Mouse (Mus musculus): ENCODE measurements at regions not wholly inside any gene's neighbourhood (a gene's known extent, or its start where the extent isn't known, plus 50 kb on each side); places are given as distances from the start of the nearest gene placed in this dataset.

DNA sequence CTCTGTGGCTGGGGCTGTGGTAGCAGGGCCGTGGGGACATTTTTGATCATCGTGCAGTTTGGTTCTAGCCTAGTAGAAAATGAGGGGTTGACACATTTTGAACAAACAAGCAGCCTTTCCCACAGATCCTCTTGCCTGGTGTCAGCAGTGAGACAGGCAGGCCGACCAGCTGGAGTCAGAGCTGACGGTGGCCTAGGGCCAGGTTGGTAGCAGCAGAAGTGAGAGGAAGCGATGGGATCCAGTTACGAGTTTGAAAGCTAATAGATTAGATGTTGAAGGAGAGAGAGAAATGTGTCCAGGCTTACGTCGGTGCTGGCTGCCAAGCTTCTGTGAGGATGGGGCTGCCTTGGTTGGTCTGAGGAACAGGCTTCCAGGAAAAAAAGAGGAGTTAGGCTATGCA lies 134.1 kb upstream of the Grik3 start:
- H3K9ac ChIP-seq (replicated peaks; ENCODE audit: low read length): no peak overlapping the region
- H3K27ac ChIP-seq (ENCODE audit: low read length): no peak overlapping the region
- ATAC-seq (ENCODE audit: low FRiP score, low TSS enrichment): no peak
- no peaks in the 10 kb centered on the region for H3K36me3 ChIP-seq (ENCODE audit: insufficient read depth, low read length)
- 22% methylated on average over 8 of the region's 8 CpGs for WGBS
- no peak overlapping the region for H3K4me2 ChIP-seq (replicated peaks; ENCODE audit: low read depth, low read length)
- H3K27me3 ChIP-seq (ENCODE audit: insufficient read depth, low read length): no peaks in the 10 kb centered on the region
- no peaks in the 10 kb centered on the region for H3K9me3 ChIP-seq (ENCODE audit: low read length)
- H3K4me1 ChIP-seq (ENCODE audit: insufficient read depth, low read length): no peaks in the 10 kb centered on the region
- no peak overlapping the region for H3K4me3 ChIP-seq (ENCODE audit: low read length)

DNA sequence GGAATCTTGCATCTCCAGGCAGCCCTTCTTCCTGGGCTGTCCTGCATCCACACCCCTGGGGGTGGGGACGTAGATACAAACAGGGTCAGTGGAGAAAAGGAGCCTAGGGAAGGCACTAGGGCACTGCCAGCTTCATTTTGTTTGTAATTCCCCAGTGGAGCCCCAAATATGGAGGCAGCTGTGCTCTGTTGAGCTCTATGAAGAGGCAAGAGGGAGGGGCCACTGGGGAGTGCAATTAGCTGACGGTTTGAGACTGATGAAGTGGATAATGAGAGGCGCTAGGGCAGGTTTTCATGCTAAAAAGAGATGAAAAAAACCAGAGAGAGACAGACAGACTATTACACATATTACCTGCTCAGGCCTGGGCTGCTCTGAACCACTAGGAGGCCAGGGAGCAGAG lies 135.8 kb upstream of the Grik3 start:
- WGBS: 62% methylated on average over 3 of the region's 3 CpGs
- ATAC-seq (ENCODE audit: low FRiP score, low TSS enrichment): no peak

DNA sequence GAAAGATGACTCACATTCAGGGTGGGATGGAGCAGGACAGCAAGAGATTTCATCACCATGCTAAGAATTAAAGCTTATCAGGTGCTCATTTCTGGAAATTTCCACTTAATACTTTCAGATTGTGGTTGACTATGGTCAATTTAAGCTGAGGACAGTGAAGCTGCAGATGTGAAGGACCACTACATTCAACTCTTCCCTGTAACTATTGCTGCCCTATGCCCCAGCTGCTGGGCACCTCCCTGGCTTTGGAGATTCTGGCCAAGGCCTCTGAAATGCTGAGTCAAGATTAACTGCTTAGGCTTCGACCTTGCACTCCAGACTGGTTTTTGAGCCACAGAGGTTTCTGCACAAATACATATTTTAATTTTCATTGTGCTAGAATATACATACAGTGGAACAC lies 140.4 kb upstream of the Grik3 start:
- H3K4me3 ChIP-seq (ENCODE audit: low read length): no peak overlapping the region
- H3K4me1 ChIP-seq (ENCODE audit: insufficient read depth, low read length): no peaks in the 10 kb centered on the region
- no peak for ATAC-seq (ENCODE audit: low FRiP score, low TSS enrichment)
- no peak overlapping the region for H3K4me2 ChIP-seq (replicated peaks; ENCODE audit: low read depth, low read length)
- H3K27ac ChIP-seq (ENCODE audit: low read length): no peak overlapping the region
- H3K36me3 ChIP-seq (ENCODE audit: insufficient read depth, low read length): no peaks in the 10 kb centered on the region
- no peaks in the 10 kb centered on the region for H3K27me3 ChIP-seq (ENCODE audit: insufficient read depth, low read length)
- no peaks in the 10 kb centered on the region for H3K9me3 ChIP-seq (ENCODE audit: low read length)
- WGBS: 70% methylated on average over 1 of the region's 1 CpGs
- H3K9ac ChIP-seq (replicated peaks; ENCODE audit: low read length): no peak overlapping the region

More for the DNA sequence above, 135.8 kb upstream of the Grik3 start:
- Histone ChIP-seq H3K4me3 (ENCODE audit: low read length) (no peak overlapping the region), H3K36me3 (ENCODE audit: insufficient read depth, low read length) (no peaks in the 10 kb centered on the region), H3K4me1 (ENCODE audit: insufficient read depth, low read length) (no peaks in the 10 kb centered on the region), H3K27ac (ENCODE audit: low read length) (no peak overlapping the region), H3K4me2 (replicated peaks; ENCODE audit: low read depth, low read length) (no peak overlapping the region), H3K27me3 (ENCODE audit: insufficient read depth, low read length) (no peaks in the 10 kb centered on the region), H3K9me3 (ENCODE audit: low read length) (no peaks in the 10 kb centered on the region), H3K9ac (replicated peaks; ENCODE audit: low read length) (no peak overlapping the region)

DNA sequence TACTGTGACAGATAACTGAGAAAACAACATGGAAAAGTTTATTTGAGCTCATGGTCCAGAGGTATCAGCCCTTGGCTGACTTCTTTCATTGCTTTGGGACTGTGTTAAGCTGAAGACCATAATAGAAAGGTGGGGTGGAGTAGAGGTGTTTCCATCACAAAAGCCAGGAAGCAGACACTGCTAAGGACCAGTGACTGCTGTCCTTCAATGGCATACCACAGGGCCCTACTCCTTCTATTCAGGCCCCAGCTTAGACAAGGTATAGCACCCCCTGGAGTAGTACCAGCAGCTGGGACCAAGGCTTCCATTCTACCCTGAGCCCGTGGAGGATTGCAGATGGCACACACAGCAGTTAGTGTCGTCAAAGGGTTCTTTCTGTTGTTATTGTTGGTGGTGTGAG lies 151.4 kb upstream of the Grik3 start:
- Histone ChIP-seq H3K4me2 (replicated peaks; ENCODE audit: low read depth, low read length) (no peak overlapping the region), H3K9ac (replicated peaks; ENCODE audit: low read length) (no peak overlapping the region), H3K4me1 (ENCODE audit: insufficient read depth, low read length) (no peaks in the 10 kb centered on the region), H3K4me3 (ENCODE audit: low read length) (no peak overlapping the region), H3K9me3 (ENCODE audit: low read length) (no peaks in the 10 kb centered on the region), H3K27me3 (ENCODE audit: insufficient read depth, low read length) (no peaks in the 10 kb centered on the region), H3K27ac (ENCODE audit: low read length) (no peak overlapping the region), H3K36me3 (ENCODE audit: insufficient read depth, low read length) (no peaks in the 10 kb centered on the region)
- no peak for ATAC-seq (ENCODE audit: low FRiP score, low TSS enrichment)
- 74% methylated on average over 2 of the region's 2 CpGs for WGBS

DNA sequence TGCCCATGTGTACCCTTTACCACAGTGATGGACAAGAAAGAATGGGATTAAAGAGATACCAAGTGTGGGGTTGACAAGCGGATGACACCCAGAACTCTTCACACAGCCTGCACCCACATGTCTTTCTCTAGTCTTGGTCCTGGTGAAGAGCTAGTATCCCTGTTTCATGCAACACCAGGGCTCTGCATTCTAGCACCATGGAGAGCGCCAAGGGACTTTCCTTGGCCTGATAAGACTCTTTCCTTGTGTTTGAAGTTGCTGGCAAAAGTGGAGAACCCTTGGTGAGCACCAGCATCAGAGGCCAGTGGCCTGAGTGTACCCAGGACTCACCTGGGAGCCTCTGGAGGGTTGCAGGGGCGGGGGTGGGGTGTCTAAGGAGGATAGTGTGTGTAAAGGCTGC lies 161.7 kb upstream of the Grik3 start:
- H3K4me1 ChIP-seq (ENCODE audit: insufficient read depth, low read length): no peaks in the 10 kb centered on the region
- no peak for ATAC-seq (ENCODE audit: low FRiP score, low TSS enrichment)
- H3K27ac ChIP-seq (ENCODE audit: low read length): no peak overlapping the region
- H3K4me2 ChIP-seq (replicated peaks; ENCODE audit: low read depth, low read length): no peak overlapping the region
- no peaks in the 10 kb centered on the region; the same call in 1 of the 2 replicates for H3K27me3 ChIP-seq (ENCODE audit: insufficient read depth, low read length)
- no peaks in the 10 kb centered on the region for H3K9me3 ChIP-seq (ENCODE audit: low read length)
- H3K9ac ChIP-seq (replicated peaks; ENCODE audit: low read length): no peak overlapping the region
- H3K36me3 ChIP-seq (ENCODE audit: insufficient read depth, low read length): no peaks in the 10 kb centered on the region
- no peak overlapping the region for H3K4me3 ChIP-seq (ENCODE audit: low read length)
- WGBS: 27% methylated on average over 3 of the region's 3 CpGs

DNA sequence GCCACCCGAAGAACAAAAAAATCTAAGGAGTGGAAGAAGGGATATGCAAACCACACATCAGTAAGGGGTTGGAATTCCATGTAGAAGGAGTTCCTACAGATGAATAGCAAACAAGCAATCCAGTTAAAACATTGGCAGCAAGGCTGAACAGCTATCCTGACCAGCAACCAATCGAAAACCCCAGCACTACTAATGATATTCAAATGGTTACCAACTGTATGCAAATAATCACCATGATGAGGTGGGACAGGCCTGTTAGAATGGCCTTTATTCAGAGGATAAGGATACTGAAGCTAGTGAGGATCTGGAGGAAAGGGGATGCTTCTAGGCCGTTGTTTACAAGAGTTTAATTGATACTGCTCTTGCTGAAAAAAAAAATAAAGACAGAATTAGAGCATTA lies 166.0 kb upstream of the Grik3 start:
- Histone ChIP-seq H3K9me3 (ENCODE audit: low read length) (no peaks in the 10 kb centered on the region), H3K27me3 (ENCODE audit: insufficient read depth, low read length) (peaks cover 2% of the 10 kb centered on the region; the same call in 1 of the 2 replicates), H3K4me2 (replicated peaks; ENCODE audit: low read depth, low read length) (no peak overlapping the region), H3K36me3 (ENCODE audit: insufficient read depth, low read length) (no peaks in the 10 kb centered on the region), H3K27ac (ENCODE audit: low read length) (no peak overlapping the region), H3K4me1 (ENCODE audit: insufficient read depth, low read length) (no peaks in the 10 kb centered on the region), H3K4me3 (ENCODE audit: low read length) (no peak overlapping the region), H3K9ac (replicated peaks; ENCODE audit: low read length) (no peak overlapping the region)
- ATAC-seq (ENCODE audit: low FRiP score, low TSS enrichment): no peak
- 73% methylated on average over 3 of the region's 3 CpGs for WGBS

DNA sequence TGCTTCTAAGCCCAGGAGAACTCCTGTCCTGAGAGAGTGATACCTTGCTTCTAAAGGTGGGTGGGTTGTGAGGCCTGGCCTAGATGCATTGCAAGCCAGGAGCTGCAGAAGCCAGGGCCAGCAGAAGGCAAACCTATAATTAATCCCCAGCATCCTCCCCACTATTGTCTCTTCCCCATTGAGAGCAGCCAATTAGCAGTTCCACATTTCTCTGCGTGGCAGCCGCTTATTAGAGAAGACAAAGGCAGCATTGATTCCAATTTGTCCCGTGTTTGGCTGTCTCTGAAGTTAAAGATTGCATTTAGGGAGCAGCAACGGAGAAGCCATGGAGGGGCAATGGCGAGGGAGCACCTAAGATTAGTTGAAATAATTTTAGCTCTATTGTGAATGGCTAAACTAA lies 171.2 kb upstream of the Grik3 start:
- Histone ChIP-seq H3K36me3 (ENCODE audit: insufficient read depth, low read length) (no peaks in the 10 kb centered on the region), H3K9ac (replicated peaks; ENCODE audit: low read length) (no peak overlapping the region), H3K27me3 (ENCODE audit: insufficient read depth, low read length) (peaks cover 5% of the 10 kb centered on the region; the same call in 1 of the 2 replicates), H3K9me3 (ENCODE audit: low read length) (no peaks in the 10 kb centered on the region), H3K4me3 (ENCODE audit: low read length) (no peak overlapping the region), H3K4me2 (replicated peaks; ENCODE audit: low read depth, low read length) (no peak overlapping the region), H3K27ac (ENCODE audit: low read length) (no peak overlapping the region), H3K4me1 (ENCODE audit: insufficient read depth, low read length) (no peaks in the 10 kb centered on the region)
- 57% methylated on average over 5 of the region's 5 CpGs for WGBS
- ATAC-seq (ENCODE audit: low FRiP score, low TSS enrichment): no peak

DNA sequence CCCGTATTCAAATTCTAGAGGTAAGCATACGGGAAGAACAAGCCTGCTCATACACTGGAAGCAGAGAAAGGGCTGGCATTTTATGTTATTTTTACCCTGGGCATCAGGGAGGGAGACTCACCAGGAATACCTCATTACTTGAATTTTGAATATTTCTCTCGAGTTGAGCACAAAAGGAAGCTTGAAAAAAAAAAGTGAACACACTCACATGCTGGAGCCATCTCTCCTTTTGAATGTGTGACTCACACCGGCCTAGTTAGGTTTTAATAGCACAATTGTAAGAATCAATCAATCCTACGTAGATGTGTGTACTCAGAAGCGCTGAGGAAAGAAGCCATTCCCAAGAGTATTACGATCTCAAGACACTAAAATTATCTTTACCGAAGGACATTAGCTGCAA lies 172.2 kb upstream of the Grik3 start:
- H3K4me1 ChIP-seq (ENCODE audit: insufficient read depth, low read length): no peaks in the 10 kb centered on the region
- no peak overlapping the region for H3K9ac ChIP-seq (replicated peaks; ENCODE audit: low read length)
- no peak overlapping the region for H3K27ac ChIP-seq (ENCODE audit: low read length)
- no peaks in the 10 kb centered on the region for H3K9me3 ChIP-seq (ENCODE audit: low read length)
- no peak for ATAC-seq (ENCODE audit: low FRiP score, low TSS enrichment)
- H3K27me3 ChIP-seq (ENCODE audit: insufficient read depth, low read length): peaks cover 9% of the 10 kb centered on the region; the same call in 1 of the 2 replicates
- no peaks in the 10 kb centered on the region for H3K36me3 ChIP-seq (ENCODE audit: insufficient read depth, low read length)
- no peak overlapping the region for H3K4me2 ChIP-seq (replicated peaks; ENCODE audit: low read depth, low read length)
- no peak overlapping the region for H3K4me3 ChIP-seq (ENCODE audit: low read length)
- WGBS: 60% methylated on average over 8 of the region's 8 CpGs

DNA sequence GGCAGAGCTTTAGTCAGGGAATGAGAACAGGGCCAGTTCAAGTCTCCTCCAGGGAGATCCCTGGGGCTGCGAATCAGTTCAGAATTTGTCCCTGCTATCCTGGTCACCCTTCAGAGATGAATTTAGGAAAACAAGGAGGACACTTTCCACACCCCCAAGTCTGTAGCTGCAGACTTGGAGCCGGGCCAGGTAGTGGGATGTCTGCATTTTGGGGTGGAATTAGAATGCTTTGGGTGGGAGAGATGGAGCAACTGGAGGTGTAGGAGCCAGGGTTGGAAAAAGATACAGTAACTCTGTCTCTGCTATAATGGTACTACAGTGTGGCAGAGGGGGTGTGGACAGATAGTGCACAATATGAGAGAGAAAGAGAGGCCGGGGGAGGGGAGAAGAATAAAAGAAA lies 173.6 kb upstream of the Grik3 start:
- H3K9me3 ChIP-seq (ENCODE audit: low read length): no peaks in the 10 kb centered on the region
- no peak overlapping the region for H3K27ac ChIP-seq (ENCODE audit: low read length)
- no peak overlapping the region for H3K4me2 ChIP-seq (replicated peaks; ENCODE audit: low read depth, low read length)
- H3K9ac ChIP-seq (replicated peaks; ENCODE audit: low read length): no peak overlapping the region
- H3K36me3 ChIP-seq (ENCODE audit: insufficient read depth, low read length): no peaks in the 10 kb centered on the region
- no peaks in the 10 kb centered on the region for H3K4me1 ChIP-seq (ENCODE audit: insufficient read depth, low read length)
- no peak for ATAC-seq (ENCODE audit: low FRiP score, low TSS enrichment)
- H3K27me3 ChIP-seq (ENCODE audit: insufficient read depth, low read length): peaks cover 14% of the 10 kb centered on the region
- no peak overlapping the region for H3K4me3 ChIP-seq (ENCODE audit: low read length)
- WGBS: 78% methylated on average over 3 of the region's 3 CpGs

DNA sequence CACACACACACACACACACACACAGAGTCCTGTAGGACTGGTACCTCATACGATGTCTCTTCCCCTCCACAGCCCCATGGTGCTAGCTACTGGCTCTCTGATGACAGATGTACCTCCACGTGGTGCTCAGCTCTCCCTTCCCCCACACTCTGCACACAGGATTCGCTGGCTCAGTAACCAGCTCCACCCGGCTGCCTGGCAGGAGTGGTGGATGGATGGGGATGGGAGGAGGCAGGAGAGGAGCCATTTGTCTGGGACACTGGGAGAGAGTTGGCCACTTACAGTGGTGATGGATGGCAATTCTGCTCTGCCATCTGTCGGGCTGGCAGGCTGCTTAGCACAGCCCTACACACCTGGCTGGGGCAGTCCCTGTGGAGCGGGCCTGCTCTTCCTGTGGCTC lies 174.7 kb upstream of the Grik3 start:
- Histone ChIP-seq H3K9me3 (ENCODE audit: low read length) (no peaks in the 10 kb centered on the region), H3K4me1 (ENCODE audit: insufficient read depth, low read length) (no peaks in the 10 kb centered on the region), H3K4me2 (replicated peaks; ENCODE audit: low read depth, low read length) (no peak overlapping the region), H3K9ac (replicated peaks; ENCODE audit: low read length) (no peak overlapping the region), H3K36me3 (ENCODE audit: insufficient read depth, low read length) (no peaks in the 10 kb centered on the region), H3K27me3 (ENCODE audit: insufficient read depth, low read length) (peaks cover 14% of the 10 kb centered on the region), H3K4me3 (ENCODE audit: low read length) (no peak overlapping the region), H3K27ac (ENCODE audit: low read length) (no peak overlapping the region)
- no peak; the same call in 1 of the 2 replicates for ATAC-seq (ENCODE audit: low FRiP score, low TSS enrichment)
- WGBS: 20% methylated on average over 6 of the region's 6 CpGs

DNA sequence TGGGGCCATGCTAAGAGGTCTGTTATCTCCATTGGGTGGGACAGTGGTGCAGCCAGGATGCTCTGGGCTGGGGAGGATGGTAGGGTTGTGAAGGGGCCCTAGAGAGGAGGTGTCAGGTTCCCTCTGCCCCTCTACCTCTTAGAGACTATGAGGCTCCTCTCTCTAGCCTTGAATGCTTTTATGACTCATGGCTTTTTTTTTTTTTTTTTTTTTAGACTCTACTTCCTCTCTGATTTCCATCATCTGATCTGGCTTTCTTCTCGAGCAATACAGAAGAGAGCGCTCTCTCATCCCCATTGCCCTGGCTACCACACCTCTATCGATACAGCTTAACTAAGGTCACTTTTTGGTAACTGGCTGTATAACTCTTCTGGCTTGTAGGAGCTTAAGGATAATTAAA lies 176.6 kb upstream of the Grik3 start:
- H3K36me3 ChIP-seq (ENCODE audit: insufficient read depth, low read length): no peaks in the 10 kb centered on the region
- peaks cover 17% of the 10 kb centered on the region for H3K27me3 ChIP-seq (ENCODE audit: insufficient read depth, low read length)
- no peaks in the 10 kb centered on the region for H3K9me3 ChIP-seq (ENCODE audit: low read length)
- WGBS: 66% methylated on average over 3 of the region's 3 CpGs
- H3K9ac ChIP-seq (replicated peaks; ENCODE audit: low read length): no peak overlapping the region
- H3K4me2 ChIP-seq (replicated peaks; ENCODE audit: low read depth, low read length): no peak overlapping the region
- H3K27ac ChIP-seq (ENCODE audit: low read length): no peak overlapping the region
- no peak for ATAC-seq (ENCODE audit: low FRiP score, low TSS enrichment)
- no peaks in the 10 kb centered on the region for H3K4me1 ChIP-seq (ENCODE audit: insufficient read depth, low read length)
- H3K4me3 ChIP-seq (ENCODE audit: low read length): no peak overlapping the region

Data from kidney, embryonic 16.5 days (tissue).